ENCODE assay signal across 8 mouse cellular contexts in the genomic region with DNA sequence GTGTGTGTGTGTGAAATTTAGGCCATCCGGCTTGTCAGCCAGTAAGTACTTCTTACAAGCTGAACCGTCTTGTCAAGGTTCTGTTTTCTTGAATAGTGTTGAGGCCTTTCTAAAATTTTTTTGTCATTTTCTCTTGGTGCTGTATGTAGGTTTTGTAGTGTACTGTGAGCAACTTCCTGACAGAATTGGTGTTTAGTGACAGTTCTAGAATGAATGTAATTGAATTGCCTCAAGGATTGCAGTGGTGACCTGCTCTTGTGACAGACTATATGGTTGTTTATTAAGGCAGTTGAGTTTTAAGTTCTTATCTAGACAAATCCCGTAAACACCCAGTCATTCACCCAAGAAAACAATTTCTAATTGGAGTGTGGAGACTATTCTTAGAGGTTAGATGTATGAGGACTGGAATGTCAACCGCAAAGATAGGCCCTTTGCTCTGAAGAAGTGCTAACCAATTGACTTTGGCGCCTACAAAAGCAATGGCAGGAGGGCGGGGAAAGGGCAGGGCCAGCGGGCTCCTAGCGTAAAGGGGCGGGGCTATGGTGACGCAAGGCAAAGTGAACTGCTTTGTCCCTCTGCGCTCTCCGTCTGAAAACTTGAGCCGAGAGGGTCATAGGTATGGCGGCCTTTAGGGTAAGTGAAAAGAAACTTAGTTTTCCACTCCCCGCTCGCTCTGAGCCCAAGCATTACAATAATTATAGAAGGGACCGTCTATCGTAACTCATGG. TPM values are rescaled to one million over a fixed set of nuclear protein-coding genes. Genes with fewer than 3 reads are reported as not detected.
A peak's percentile ranks its signal among the peaks of the same experiment; 100 is the strongest.
DNase-seq lines count a peak whose midpoint lies in the region; ATAC-seq and TF ChIP-seq lines count a peak whose summit lies in the region.

TSS of gene Apool (plus strand) at position 531 of the 727 bp plus-strand sequence.

- H3K27me3 ChIP-seq in heart, embryonic 12.5 days (replicated peaks): no peaks in the 10 kb centered on the region
- no peaks in the 10 kb centered on the region for H3K27me3 ChIP-seq in kidney, postnatal 0 days (ENCODE audit: insufficient read depth, low read length)
- no peaks in the 10 kb centered on the region for H3K27me3 ChIP-seq in liver, embryonic 11.5 days (replicated peaks; ENCODE audit: control insufficient read depth, insufficient read depth, low read length)
- no peaks in the 10 kb centered on the region for H3K27me3 ChIP-seq in stomach, embryonic 14.5 days (ENCODE audit: control insufficient read depth, insufficient read depth, low read length)

- peak within 1 kb of the TSS; percentile 64 for H3K4me3 ChIP-seq in heart, embryonic 12.5 days
- H3K4me3 ChIP-seq in kidney, postnatal 0 days (replicated peaks; ENCODE audit: low read depth, low read length): peak within 1 kb of the TSS; percentile 63
- peak within 1 kb of the TSS; percentile 58 for H3K4me3 ChIP-seq in liver, embryonic 11.5 days (ENCODE audit: low read depth, low read length)
- H3K4me3 ChIP-seq in stomach, embryonic 14.5 days (ENCODE audit: low read depth, low read length): peak within 1 kb of the TSS; percentile 47

- H3K9me3 ChIP-seq in heart, embryonic 12.5 days (replicated peaks): no peaks in the 10 kb centered on the region
- H3K9me3 ChIP-seq in kidney, postnatal 0 days (replicated peaks; ENCODE audit: low read length): no peaks in the 10 kb centered on the region
- H3K9me3 ChIP-seq in liver, embryonic 11.5 days (ENCODE audit: control insufficient read depth, low read length): no peaks in the 10 kb centered on the region
- H3K9me3 ChIP-seq in stomach, embryonic 14.5 days (ENCODE audit: control insufficient read depth, low read depth, low read length): no peaks in the 10 kb centered on the region

- no peaks in the 10 kb centered on the region for H3K4me1 ChIP-seq in heart, embryonic 12.5 days (replicated peaks)
- no peaks in the 10 kb centered on the region for H3K4me1 ChIP-seq in kidney, postnatal 0 days (replicated peaks; ENCODE audit: insufficient read depth, low read length)
- no peaks in the 10 kb centered on the region for H3K4me1 ChIP-seq in liver, embryonic 11.5 days (replicated peaks; ENCODE audit: control insufficient read depth, insufficient read depth, low read length)
- H3K4me1 ChIP-seq in stomach, embryonic 14.5 days (ENCODE audit: control insufficient read depth, insufficient read depth, low read length): no peaks in the 10 kb centered on the region

- TF ChIP-seq CTCF in kidney, postnatal 0 days (IDR thresholded peaks at IDR 0.05; ENCODE audit: low read depth): no peak

- peak; percentile 87 for DNase-seq in CD4-positive helper T cell, adult 2 months (ENCODE audit: low read depth, low spot score)
- peak; percentile 54 for DNase-seq in brain, embryonic 18.5 days (ENCODE audit: low read depth, low spot score)
- peak; percentile 89 for DNase-seq in kidney, postnatal 0 days (ENCODE audit: low spot score)
- DNase-seq in liver, embryonic 11.5 days (ENCODE audit: low spot score): peak; percentile 70
- peak; percentile 89 for DNase-seq in naive thymus-derived CD4-positive, alpha-beta T cell, adult 2 months (ENCODE audit: low read depth)

- 16% methylated on average over 18 of the region's 18 CpGs for WGBS in heart, embryonic 12.5 days
- 30% methylated on average over 18 of the region's 18 CpGs for WGBS in kidney, postnatal 0 days
- 18% methylated on average over 18 of the region's 18 CpGs for WGBS in liver, embryonic 11.5 days
- 23% methylated on average over 18 of the region's 18 CpGs for WGBS in stomach, embryonic 14.5 days

- peak; percentile 98 for ATAC-seq in erythroid progenitor cell, adult 5-6 weeks (replicated peaks; ENCODE audit: low FRiP score, poor library complexity, severe bottlenecking)
- peak; percentile 93 for ATAC-seq in heart, embryonic 12.5 days (ENCODE audit: insufficient number of reproducible peaks, low FRiP score)
- peak; percentile 99 for ATAC-seq in kidney, postnatal 0 days (replicated peaks; ENCODE audit: low FRiP score, low read depth)
- peak; percentile 99 for ATAC-seq in liver, embryonic 11.5 days (replicated peaks; ENCODE audit: low FRiP score)
- ATAC-seq in stomach, embryonic 14.5 days (ENCODE audit: insufficient number of reproducible peaks, insufficient read depth, low FRiP score, low read depth): peak; percentile 92

- peak within 1 kb of the TSS; percentile 58 for H3K4me2 ChIP-seq in heart, embryonic 12.5 days
- H3K4me2 ChIP-seq in kidney, postnatal 0 days (ENCODE audit: low read length): peak within 1 kb of the TSS; percentile 49
- H3K4me2 ChIP-seq in liver, embryonic 11.5 days: peak within 1 kb of the TSS; percentile 59
- H3K4me2 ChIP-seq in stomach, embryonic 14.5 days (replicated peaks; ENCODE audit: low read depth, low read length): peak within 1 kb of the TSS; percentile 33

- peak within 1 kb of the TSS; percentile 79 for H3K9ac ChIP-seq in heart, embryonic 12.5 days
- H3K9ac ChIP-seq in kidney, postnatal 0 days (ENCODE audit: low read depth, low read length): peak within 1 kb of the TSS; percentile 76
- H3K9ac ChIP-seq in liver, embryonic 11.5 days (ENCODE audit: low read depth, low read length): peak within 1 kb of the TSS; percentile 67
- H3K9ac ChIP-seq in stomach, embryonic 14.5 days (replicated peaks; ENCODE audit: low read depth, low read length): peak within 1 kb of the TSS; percentile 28; the same call in 1 of the 2 replicates

- H3K27ac ChIP-seq in heart, embryonic 12.5 days (ENCODE audit: poor library complexity, severe bottlenecking): no peak within 1 kb of the TSS
- H3K27ac ChIP-seq in kidney, postnatal 0 days: peak within 1 kb of the TSS; percentile 60; the same call in 1 of the 2 replicates
- no peak within 1 kb of the TSS; the same call in 1 of the 2 replicates for H3K27ac ChIP-seq in liver, embryonic 11.5 days (ENCODE audit: low read depth, low read length)
- 0 out of 2 replicates have a peak within 1 kb of the TSS, but pooled peaks have one; percentile 33 for H3K27ac ChIP-seq in stomach, embryonic 14.5 days (ENCODE audit: low read length)

- H3K36me3 ChIP-seq in heart, embryonic 12.5 days: no peaks in the 10 kb centered on the region
- no peaks in the 10 kb centered on the region for H3K36me3 ChIP-seq in kidney, postnatal 0 days (ENCODE audit: insufficient read depth, low read length)
- H3K36me3 ChIP-seq in liver, embryonic 11.5 days (ENCODE audit: control insufficient read depth, insufficient read depth, low read length): no peaks in the 10 kb centered on the region
- H3K36me3 ChIP-seq in stomach, embryonic 14.5 days (ENCODE audit: control insufficient read depth, insufficient read depth, low read length): no peaks in the 10 kb centered on the region

RNA-seq across cellular contexts. Expression of gene Apool, which starts in this region (rescaled TPM):
- total RNA-seq in erythroid progenitor cell, adult 5-6 weeks (2015; ENCODE audit: low replicate concordance): 10.1 and 14.7 TPM in 2 replicates
- 0.83 and 7.1 TPM in 2 replicates for total RNA-seq in erythroid progenitor cell, adult 5-6 weeks (2017; ENCODE audit: low replicate concordance)
- 69.7 and 72.3 TPM in 2 replicates for polyA plus RNA-seq in heart, embryonic 12.5 days (2016; fragmentation: Nextera tagmentation; extraction: Ambion mirVana)
- 61.5 and 68.6 TPM in 2 replicates for polyA plus RNA-seq in kidney, postnatal 0 days (2015; fragmentation: Nextera tagmentation; extraction: Ambion mirVana)
- 47.5 and 48.6 TPM in 2 replicates for polyA plus RNA-seq in liver, embryonic 11.5 days (2014; fragmentation: Nextera tagmentation; extraction: Ambion mirVana)
- polyA plus RNA-seq in stomach, embryonic 14.5 days (2014; fragmentation: Nextera tagmentation; extraction: Ambion mirVana): 48.6 and 55.1 TPM in 2 replicates

Comparison
In these comparisons a context has a peak if more than half of its experiments do, and no peak if none do; other contexts are left out.
1. H3K27ac ChIP-seq: peak in kidney, postnatal 0 days (single experiment) and stomach, embryonic 14.5 days (single experiment); none in heart, embryonic 12.5 days (single experiment) and liver, embryonic 11.5 days (single experiment).
2. H3K9ac ChIP-seq: peak in every context shown above with its lines; median percentile 79 in heart, embryonic 12.5 days; 76 in kidney, postnatal 0 days; 67 in liver, embryonic 11.5 days; 28 in stomach, embryonic 14.5 days.
3. Peak in every context shown above with its lines, with median percentiles within 50 percentile points of each other: DNase-seq, ATAC-seq, H3K4me2 ChIP-seq and H3K4me3 ChIP-seq.